Mouse (Mus musculus) layer of hippocampus, adult 18-20 months (tissue): ENCODE results near the gene T. TPM values are rescaled to one million over a fixed set of nuclear protein-coding genes. Genes with fewer than 3 reads are reported as not detected.
"Not testable (repeated sequence)": the region's sequence is repeated elsewhere in the genome, so short reads cannot be mapped to it uniquely, and the experiment has no call there.

Source experiments
- DNase-seq, 2 experiments: peaks; one replicate each; pipeline ENCODE4 v3.0.0; 2022; ENCODE audit warnings: low spot score in 2 of 2
- long read RNA-seq: library from polyadenylated mRNA; stranded (forward); transcript quantifications from one replicate; pipeline ENCODE4 v2.0.0, GENCODE M21; 2021
- total RNA-seq, 2 experiments: library from RNA; stranded (reverse); gene quantifications; 2 replicates each; pipeline ENCODE4 v1.2.3; 2021

The T gene
- total RNA-seq, result not detected
- long read RNA-seq, result 0 reads

- DNase-seq, result no peak
Measured at GRCm38 (mm10) chr17:8433978-8434960, at the start of gene T. TSS of gene T (plus strand) at chr17:8434423.

- no peak for DNase-seq
Measured at GRCm38 (mm10) chr17:8385441-8385840, 48.8 kb upstream of the T start.

GRCm38 (mm10) chr17:8388463-8388862 lies 45.8 kb upstream of the T start:
- DNase-seq, result peak in 1 of 2 experiments; percentile 57

GRCm38 (mm10) chr17:8388990-8389789 lies 45.0 kb upstream of the T start:
- peak in 1 of 2 experiments; percentile 16 for DNase-seq

GRCm38 (mm10) chr17:8389790-8390095 lies 44.5 kb upstream of the T start:
- no peak for DNase-seq

- DNase-seq, result no peak
Measured at GRCm38 (mm10) chr17:8390487-8390886, 43.7 kb upstream of the T start.

GRCm38 (mm10) chr17:8396371-8396770 lies 37.9 kb upstream of the T start:
- DNase-seq, result no peak

GRCm38 (mm10) chr17:8397946-8398345 lies 36.3 kb upstream of the T start:
- DNase-seq, result no peak

- not testable (repeated sequence) for DNase-seq
Measured at GRCm38 (mm10) chr17:8403932-8404331, 30.3 kb upstream of the T start.

GRCm38 (mm10) chr17:8406285-8406684 lies 27.9 kb upstream of the T start:
- DNase-seq, result no peak

GRCm38 (mm10) chr17:8408002-8408401 lies 26.2 kb upstream of the T start:
- not testable (repeated sequence) for DNase-seq

- DNase-seq, result no peak
Measured at GRCm38 (mm10) chr17:8408589-8409295, 25.5 kb upstream of the T start.

- no peak for DNase-seq
Measured at GRCm38 (mm10) chr17:8410330-8410729, 23.9 kb upstream of the T start.

- no peak for DNase-seq
Measured at GRCm38 (mm10) chr17:8413656-8414055, 20.6 kb upstream of the T start.

- no peak for DNase-seq
Measured at GRCm38 (mm10) chr17:8415533-8415932, 18.7 kb upstream of the T start.

GRCm38 (mm10) chr17:8416865-8417264 lies 17.4 kb upstream of the T start:
- DNase-seq, result no peak

GRCm38 (mm10) chr17:8420739-8421138 lies 13.5 kb upstream of the T start:
- DNase-seq, result no peak

- DNase-seq, result no peak
Measured at GRCm38 (mm10) chr17:8421517-8421916, 12.7 kb upstream of the T start.

GRCm38 (mm10) chr17:8423283-8423682 lies 10.9 kb upstream of the T start:
- peak in 1 of 2 experiments; percentile 20 for DNase-seq

- no peak for DNase-seq
Measured at GRCm38 (mm10) chr17:8429436-8429835, 4.8 kb upstream of the T start.

- no peak for DNase-seq
Measured at GRCm38 (mm10) chr17:8429896-8430295, 4.3 kb upstream of the T start.
